Mouse (Mus musculus) bone marrow macrophage, adult 2 months (primary cell): ENCODE measurements at regions not wholly inside any gene's neighbourhood (a gene's known extent, or its start where the extent isn't known, plus 50 kb on each side); places are given as distances from the start of the nearest gene placed in this dataset.

Source experiments
- CTCF ChIP-seq: IDR thresholded peaks from 2 replicates; pipeline ENCODE4 v1.5.1; 2012; ENCODE audit warnings: low read depth, mild to moderate bottlenecking, low read length, moderate library complexity
- POLR2A ChIP-seq: IDR thresholded peaks from 2 replicates; pipeline ENCODE4 v1.6.1; 2012; ENCODE audit warnings: mild to moderate bottlenecking, low read depth, low read length, borderline replicate concordance

DNA sequence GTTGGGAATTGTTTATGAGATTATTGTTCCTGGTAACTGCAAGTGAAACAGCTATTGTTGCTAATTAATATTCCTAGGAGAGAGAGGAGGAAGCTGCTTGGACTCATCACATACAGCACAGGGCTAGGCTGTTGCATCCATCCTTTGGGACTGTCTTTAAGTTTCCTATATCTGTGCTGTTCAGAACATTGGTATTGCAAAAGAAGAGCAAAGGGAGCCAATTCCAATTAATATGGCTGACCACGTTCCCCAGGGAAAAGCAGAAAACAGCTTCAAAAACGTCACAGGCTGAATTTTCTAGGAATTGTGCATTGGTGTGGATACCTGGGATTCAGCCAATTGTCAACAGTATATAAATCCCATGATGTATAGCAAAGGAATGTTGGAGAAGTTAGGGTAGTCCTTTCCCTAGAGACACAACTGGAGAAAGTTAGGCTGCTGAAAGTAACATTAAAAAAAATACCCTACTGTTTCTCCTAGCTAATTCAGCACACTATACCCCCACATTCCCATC lies 251.3 kb upstream of the Xrcc4 start:
- TF ChIP-seq POLR2A = no peak
- no peak for TF ChIP-seq CTCF
